12 mouse cellular contexts compared by ENCODE assay signal in the genomic region with DNA sequence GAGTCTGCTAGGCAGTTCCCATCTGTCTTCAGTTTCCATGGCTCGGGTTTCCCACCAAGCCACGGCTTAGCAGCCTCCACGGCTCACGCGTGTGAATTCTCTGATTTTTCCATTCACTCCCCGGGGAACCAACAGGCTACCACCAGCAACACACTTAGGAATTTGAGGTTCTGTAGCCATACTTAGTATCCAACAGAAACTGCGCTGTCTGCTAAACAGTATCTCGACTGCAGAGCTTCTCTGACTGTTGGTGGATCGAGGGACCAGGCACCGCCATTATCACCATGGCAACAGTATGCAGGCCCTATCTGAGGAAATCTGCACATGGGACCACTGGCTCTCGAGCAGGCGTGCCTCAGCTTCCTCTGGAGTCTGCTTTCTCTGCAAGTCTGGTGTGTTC.
A peak's percentile ranks its signal among the peaks of the same experiment; 100 is the strongest.
DNase-seq lines count a peak whose midpoint lies in the region; ATAC-seq and TF ChIP-seq lines count a peak whose summit lies in the region.
"Had no signal": no experiment of that assay in that cellular context is flagged by ENCODE, and none has a peak within 500 bp of the region (broad histone marks: within the 10 kb centered on the region; RNA-seq: fewer than 3 reads in every experiment).

No protein-coding gene starts in this region.

- no peaks in the 10 kb centered on the region for H3K36me3 ChIP-seq in limb, embryonic 11.5 days (ENCODE audit: control insufficient read depth, insufficient read depth, low read length)
- no peaks in the 10 kb centered on the region for H3K36me3 ChIP-seq in limb, embryonic 10.5 days
- no peaks in the 10 kb centered on the region for H3K36me3 ChIP-seq in forebrain, embryonic 12.5 days (replicated peaks)
- H3K36me3 ChIP-seq in hindbrain, postnatal 0 days (ENCODE audit: insufficient read depth, low read length) = no peaks in the 10 kb centered on the region
- no peaks in the 10 kb centered on the region for H3K36me3 ChIP-seq in neural tube, embryonic 12.5 days
- H3K36me3 ChIP-seq in lung, postnatal 0 days (ENCODE audit: insufficient read depth, low read length) = no peaks in the 10 kb centered on the region
- H3K36me3 ChIP-seq: heart, embryonic 13.5 days had no signal

- peak; percentile 47 for DNase-seq in limb, embryonic 11.5 days (ENCODE audit: low spot score)
- DNase-seq in limb, embryonic 10.5 days (ENCODE audit: low spot score) = no peak
- DNase-seq in hindbrain, postnatal 0 days (ENCODE audit: low spot score) = peak; percentile 62
- no peak for DNase-seq in thymus, postnatal 4 days
- no peak for DNase-seq in thymus, postnatal 36 days
- no peak for DNase-seq in lung, postnatal 0 days (ENCODE audit: low spot score)
- DNase-seq: adrenal gland, postnatal 25 days; cerebellum, adult 9-11 months had no signal

- H3K9ac ChIP-seq in limb, embryonic 11.5 days (ENCODE audit: low read length) = no peak overlapping the region
- H3K9ac ChIP-seq in forebrain, embryonic 12.5 days = no peak overlapping the region
- no peak overlapping the region for H3K9ac ChIP-seq in hindbrain, postnatal 0 days (replicated peaks; ENCODE audit: low read length)
- H3K9ac ChIP-seq in neural tube, embryonic 12.5 days = no peak overlapping the region
- no peak overlapping the region for H3K9ac ChIP-seq in lung, postnatal 0 days (replicated peaks; ENCODE audit: low read depth)
- H3K9ac ChIP-seq: heart, embryonic 13.5 days had no signal

- H3K4me1 ChIP-seq in limb, embryonic 11.5 days (ENCODE audit: control insufficient read depth, insufficient read depth, low read length) = no peaks in the 10 kb centered on the region
- peaks cover 10% of the 10 kb centered on the region; the same call in 1 of the 2 replicates for H3K4me1 ChIP-seq in limb, embryonic 10.5 days
- H3K4me1 ChIP-seq in forebrain, embryonic 12.5 days = peaks cover 4% of the 10 kb centered on the region
- H3K4me1 ChIP-seq in hindbrain, postnatal 0 days (ENCODE audit: insufficient read depth, low read length) = no peaks in the 10 kb centered on the region
- no peaks in the 10 kb centered on the region for H3K4me1 ChIP-seq in neural tube, embryonic 12.5 days
- H3K4me1 ChIP-seq in lung, postnatal 0 days (ENCODE audit: insufficient read depth, low read depth, low read length) = no peaks in the 10 kb centered on the region
- H3K4me1 ChIP-seq: heart, embryonic 13.5 days had no signal

- no peaks in the 10 kb centered on the region for H3K27me3 ChIP-seq in limb, embryonic 11.5 days (ENCODE audit: control insufficient read depth, insufficient read depth, low read length)
- H3K27me3 ChIP-seq in limb, embryonic 10.5 days (ENCODE audit: low read depth, poor library complexity, severe bottlenecking) = no peaks in the 10 kb centered on the region
- no peaks in the 10 kb centered on the region for H3K27me3 ChIP-seq in forebrain, embryonic 12.5 days
- H3K27me3 ChIP-seq in hindbrain, postnatal 0 days (ENCODE audit: insufficient read depth, low read length) = no peaks in the 10 kb centered on the region
- no peaks in the 10 kb centered on the region for H3K27me3 ChIP-seq in neural tube, embryonic 12.5 days (replicated peaks)
- H3K27me3 ChIP-seq in lung, postnatal 0 days (replicated peaks; ENCODE audit: insufficient read depth, low read length) = no peaks in the 10 kb centered on the region
- H3K27me3 ChIP-seq: heart, embryonic 13.5 days had no signal

- WGBS in limb, embryonic 11.5 days = 56% methylated on average over 12 of the region's 12 CpGs
- 66% methylated on average over 12 of the region's 12 CpGs for WGBS in limb, embryonic 10.5 days
- WGBS in forebrain, embryonic 12.5 days = 57% methylated on average over 12 of the region's 12 CpGs
- WGBS in hindbrain, postnatal 0 days = 28% methylated on average over 12 of the region's 12 CpGs
- WGBS in neural tube, embryonic 12.5 days = 61% methylated on average over 12 of the region's 12 CpGs
- WGBS in lung, postnatal 0 days = 56% methylated on average over 12 of the region's 12 CpGs

- H3K4me3 ChIP-seq in limb, embryonic 11.5 days (ENCODE audit: low read depth, low read length) = no peak overlapping the region
- H3K4me3 ChIP-seq in limb, embryonic 10.5 days = no peak overlapping the region
- H3K4me3 ChIP-seq in forebrain, embryonic 12.5 days (replicated peaks) = no peak overlapping the region
- no peak overlapping the region for H3K4me3 ChIP-seq in hindbrain, postnatal 0 days (ENCODE audit: low read length)
- H3K4me3 ChIP-seq in neural tube, embryonic 12.5 days = no peak overlapping the region
- no peak overlapping the region for H3K4me3 ChIP-seq in lung, postnatal 0 days (ENCODE audit: low read depth, low read length)
- H3K4me3 ChIP-seq: heart, embryonic 13.5 days had no signal

- H3K9me3 ChIP-seq in limb, embryonic 11.5 days (ENCODE audit: control insufficient read depth, low read length) = no peaks in the 10 kb centered on the region
- H3K9me3 ChIP-seq in limb, embryonic 10.5 days (replicated peaks) = no peaks in the 10 kb centered on the region
- no peaks in the 10 kb centered on the region for H3K9me3 ChIP-seq in forebrain, embryonic 12.5 days
- H3K9me3 ChIP-seq in hindbrain, postnatal 0 days (ENCODE audit: low read length) = no peaks in the 10 kb centered on the region
- no peaks in the 10 kb centered on the region for H3K9me3 ChIP-seq in neural tube, embryonic 12.5 days
- no peaks in the 10 kb centered on the region for H3K9me3 ChIP-seq in lung, postnatal 0 days (ENCODE audit: low read length)
- H3K9me3 ChIP-seq: heart, embryonic 13.5 days had no signal

- H3K27ac ChIP-seq in limb, embryonic 11.5 days (replicated peaks; ENCODE audit: low read depth, low read length) = no peak overlapping the region
- no peak overlapping the region for H3K27ac ChIP-seq in limb, embryonic 10.5 days
- H3K27ac ChIP-seq in forebrain, embryonic 12.5 days = no peak overlapping the region
- H3K27ac ChIP-seq in hindbrain, postnatal 0 days = no peak overlapping the region
- no peak overlapping the region for H3K27ac ChIP-seq in neural tube, embryonic 12.5 days
- no peak overlapping the region for H3K27ac ChIP-seq in lung, postnatal 0 days (ENCODE audit: low read length)
- H3K27ac ChIP-seq: heart, embryonic 13.5 days had no signal

- TF ChIP-seq EP300 in lung, postnatal 0 days (IDR thresholded peaks at IDR 0.05) = no peak

- H3K4me2 ChIP-seq in limb, embryonic 11.5 days (ENCODE audit: low read depth, severe bottlenecking) = no peak overlapping the region
- peak overlapping the region; percentile 22; the same call in 1 of the 2 replicates for H3K4me2 ChIP-seq in forebrain, embryonic 12.5 days
- no peak overlapping the region for H3K4me2 ChIP-seq in hindbrain, postnatal 0 days (ENCODE audit: low read depth, low read length)
- peak overlapping the region; percentile 30; the same call in 1 of the 2 replicates for H3K4me2 ChIP-seq in neural tube, embryonic 12.5 days (replicated peaks)
- no peak overlapping the region for H3K4me2 ChIP-seq in lung, postnatal 0 days (replicated peaks; ENCODE audit: low read depth, low read length)
- H3K4me2 ChIP-seq: heart, embryonic 13.5 days had no signal

- no peak; the same call in 1 of the 2 replicates for ATAC-seq in limb, embryonic 11.5 days (ENCODE audit: insufficient number of reproducible peaks, low FRiP score, low TSS enrichment, low read depth)
- peak; percentile 57; the same call in 1 of the 2 replicates for ATAC-seq in forebrain, embryonic 12.5 days (ENCODE audit: low FRiP score)
- ATAC-seq in hindbrain, postnatal 0 days = 0 out of 2 replicates have a peak, but pooled peaks have one; percentile 38
- no peak; the same call in 1 of the 2 replicates for ATAC-seq in neural tube, embryonic 12.5 days (ENCODE audit: low FRiP score, low read depth)
- ATAC-seq in lung, postnatal 0 days = no peak
- ATAC-seq: intestine, embryonic 16.5 days had no signal

- TF ChIP-seq CTCF in hindbrain, postnatal 0 days (IDR thresholded peaks at IDR 0.05; ENCODE audit: low read depth) = no peak
- TF ChIP-seq CTCF in lung, postnatal 0 days (IDR thresholded peaks at IDR 0.05) = no peak

Comparison
In these comparisons a context has a peak if more than half of its experiments do, and no peak if none do; other contexts are left out.
1. DNase-seq: peak in limb, embryonic 11.5 days (single experiment) and hindbrain, postnatal 0 days (single experiment); none in limb, embryonic 10.5 days (single experiment), thymus, postnatal 4 days (single experiment), thymus, postnatal 36 days (0 of 2) and lung, postnatal 0 days (single experiment).
2. ATAC-seq: peak in forebrain, embryonic 12.5 days (single experiment) and hindbrain, postnatal 0 days (single experiment); none in limb, embryonic 11.5 days (single experiment), neural tube, embryonic 12.5 days (single experiment) and lung, postnatal 0 days (single experiment).
3. H3K4me2 ChIP-seq: peak in forebrain, embryonic 12.5 days (single experiment) and neural tube, embryonic 12.5 days (single experiment); none in limb, embryonic 11.5 days (single experiment), hindbrain, postnatal 0 days (single experiment) and lung, postnatal 0 days (single experiment).